Mouse (Mus musculus) thymus, postnatal 14 days (tissue): ENCODE measurements around the gene Adgrv1.

Experiments used
- DNase-seq: peaks from one replicate; pipeline ENCODE4 v3.0.0; 2021

The Adgrv1 gene

DNA sequence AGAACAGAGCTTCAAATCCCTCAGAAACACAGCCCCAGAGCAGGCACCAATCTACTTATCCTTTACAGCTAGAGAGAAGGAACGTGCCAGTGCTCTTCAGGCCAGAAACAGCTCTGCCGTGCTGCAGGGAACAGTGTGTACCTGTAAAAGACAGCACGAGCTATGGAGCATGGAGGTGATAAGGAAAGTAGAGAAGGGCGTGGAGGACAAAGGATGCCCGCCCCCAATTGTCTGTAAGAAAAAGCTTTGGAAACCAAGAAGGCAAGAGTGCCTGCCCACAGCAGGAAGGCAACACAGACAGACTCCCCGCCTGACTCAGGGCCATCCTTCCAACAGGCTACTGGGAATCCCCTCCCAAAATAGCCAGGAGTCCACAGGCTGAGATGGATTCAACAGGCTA, 501.1 kb downstream of the Adgrv1 start:
- no peak for DNase-seq

DNA sequence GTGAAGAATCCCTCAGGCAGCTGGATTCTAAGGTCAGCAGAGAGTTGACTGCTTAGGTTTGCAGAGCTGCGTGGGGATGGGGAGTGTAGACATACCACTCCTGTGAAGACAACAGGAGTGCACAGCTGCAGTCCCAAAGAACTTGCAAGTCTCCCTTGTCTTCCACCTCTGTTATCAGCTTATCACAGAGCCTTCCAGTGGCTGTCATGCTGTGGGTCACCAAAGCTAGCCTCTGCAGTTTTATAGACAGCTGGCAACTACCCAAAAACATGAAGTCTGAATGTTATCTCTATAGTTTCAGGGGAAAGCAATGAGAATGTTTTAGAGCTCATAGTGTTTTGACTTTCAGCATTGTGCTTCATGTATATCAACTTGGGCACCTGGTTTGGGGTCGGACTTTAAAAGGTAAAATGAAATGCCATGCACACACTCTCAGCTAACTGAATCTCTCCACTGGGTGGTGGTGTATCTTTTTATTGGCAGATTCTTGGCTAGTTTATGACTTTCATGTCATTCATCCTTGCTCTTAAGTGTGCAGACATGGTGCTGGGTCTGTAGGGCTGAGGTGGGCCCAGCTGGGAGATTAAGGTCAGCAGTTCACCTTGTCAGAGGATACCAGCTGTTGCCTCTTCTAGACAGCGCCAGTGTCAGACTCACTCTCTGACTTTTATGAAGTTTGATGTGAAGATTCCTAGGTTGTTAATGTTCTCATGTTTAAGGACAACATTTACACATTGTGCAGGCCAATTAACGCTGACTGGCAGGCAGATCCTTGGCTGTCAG, 502.0 kb downstream of the Adgrv1 start:
- DNase-seq, result no peak

DNA sequence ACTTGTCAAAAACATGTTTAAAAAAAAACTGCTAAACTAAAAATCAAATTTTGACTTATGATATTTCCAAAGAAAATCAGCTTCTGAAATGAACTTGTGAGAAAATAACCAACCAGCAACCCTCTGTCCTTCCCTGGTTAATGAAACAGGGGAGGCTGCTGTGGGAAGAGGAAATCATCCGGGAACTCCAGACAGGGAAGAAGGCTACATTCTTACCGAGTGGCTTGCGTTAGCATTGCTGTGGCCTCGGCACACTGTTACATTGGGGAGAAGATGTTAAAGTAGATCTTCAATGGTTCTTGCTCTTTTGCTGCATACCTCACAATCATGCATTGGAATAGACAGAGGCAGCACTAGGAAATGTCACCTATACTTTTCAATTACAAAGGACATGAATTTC, 507.1 kb downstream of the Adgrv1 start:
- no peak for DNase-seq

DNA sequence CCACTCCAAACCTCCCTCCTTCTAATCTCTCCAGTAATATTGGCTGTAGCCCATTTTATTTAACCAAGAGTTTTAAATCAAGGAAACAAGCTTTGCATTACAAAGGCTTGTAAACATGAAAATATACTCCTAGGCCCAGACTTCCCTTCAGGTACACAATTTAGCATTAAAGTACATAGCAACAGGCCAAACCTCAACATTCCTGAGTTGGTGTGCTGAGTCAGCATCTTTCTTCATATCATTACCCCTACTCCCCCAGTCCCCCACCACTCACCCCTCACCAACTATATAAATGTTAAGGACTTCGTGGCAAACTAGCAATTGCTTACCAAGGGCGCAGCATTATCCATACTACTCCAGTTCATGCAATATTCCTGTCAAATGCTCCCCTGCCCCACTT, 510.7 kb downstream of the Adgrv1 start:
- DNase-seq, result no peak

DNA sequence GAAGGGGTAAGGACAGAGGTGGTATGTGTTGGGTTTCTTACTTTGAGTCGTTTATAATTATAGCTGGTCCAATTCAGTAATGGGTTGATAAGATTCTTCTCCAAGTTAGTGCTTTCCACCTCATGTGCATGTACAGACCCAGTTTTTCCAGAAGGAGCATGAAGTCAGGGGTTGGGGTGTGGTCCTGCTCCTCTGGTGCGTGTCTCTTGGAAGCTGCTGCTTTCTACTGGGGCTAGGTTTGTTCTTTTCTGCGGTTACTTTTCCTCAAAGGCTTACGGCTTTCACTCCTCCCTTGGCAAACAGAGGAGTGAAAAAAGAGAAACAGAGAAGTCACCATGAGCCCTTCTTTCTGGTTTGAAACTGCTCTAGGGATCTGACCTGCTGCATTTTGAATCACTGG, 522.5 kb downstream of the Adgrv1 start:
- DNase-seq, result no peak

DNA sequence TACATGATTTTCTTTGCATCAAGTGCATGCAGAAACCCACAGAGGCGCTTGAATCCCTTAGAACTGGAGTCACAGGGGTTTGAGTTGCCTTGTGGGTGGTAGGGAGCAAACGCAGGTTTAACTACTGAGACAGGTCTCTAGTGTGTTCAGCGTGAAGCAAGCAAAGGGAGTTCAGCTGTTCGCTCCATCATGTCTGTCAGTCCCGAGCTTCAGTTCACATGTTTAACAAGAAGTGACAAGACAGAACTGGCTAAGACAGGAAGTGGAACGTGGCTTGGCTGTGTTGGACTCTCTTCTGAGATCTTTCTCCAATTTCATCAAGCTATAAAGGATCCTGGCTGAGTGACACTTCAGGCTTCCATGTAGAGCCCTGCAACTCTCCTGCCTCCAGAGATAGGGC, 523.3 kb downstream of the Adgrv1 start:
- no peak for DNase-seq

DNA sequence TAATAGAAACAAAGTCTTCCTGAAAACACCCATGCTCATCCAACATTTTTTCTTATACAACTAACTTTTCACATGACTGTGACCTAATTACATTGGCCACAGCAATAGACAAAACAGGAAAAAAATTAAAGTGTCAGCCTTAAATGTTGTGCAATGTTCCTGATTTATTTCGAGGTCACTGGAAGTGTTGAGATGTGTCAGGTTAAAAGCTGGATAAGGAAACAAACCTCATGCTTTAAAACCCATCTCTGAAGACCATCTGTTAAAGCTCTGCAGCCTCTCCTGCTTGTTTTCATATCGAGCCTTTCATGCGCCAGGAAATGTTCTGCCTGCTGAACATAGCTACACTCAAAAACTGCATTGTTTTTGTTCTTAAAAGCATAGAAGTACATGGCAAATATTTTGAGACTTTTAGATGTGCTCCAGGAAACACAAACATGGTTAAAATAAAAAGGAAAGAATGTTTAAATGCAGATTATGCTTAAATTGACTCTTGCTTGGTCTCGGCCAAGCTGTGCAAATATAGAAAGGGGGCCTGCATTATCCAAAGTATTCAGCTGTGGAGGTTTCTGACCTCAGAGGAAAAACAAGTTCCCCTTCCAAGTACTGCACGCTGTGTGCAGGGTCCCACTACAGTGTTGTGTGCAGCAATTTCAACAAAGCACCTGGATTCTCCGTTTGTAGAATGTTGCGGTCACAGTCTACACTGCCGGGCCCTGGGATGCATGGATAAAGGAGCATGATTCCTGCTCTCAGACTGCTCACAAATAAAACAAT, 524.2 kb downstream of the Adgrv1 start:
- no peak for DNase-seq

DNA sequence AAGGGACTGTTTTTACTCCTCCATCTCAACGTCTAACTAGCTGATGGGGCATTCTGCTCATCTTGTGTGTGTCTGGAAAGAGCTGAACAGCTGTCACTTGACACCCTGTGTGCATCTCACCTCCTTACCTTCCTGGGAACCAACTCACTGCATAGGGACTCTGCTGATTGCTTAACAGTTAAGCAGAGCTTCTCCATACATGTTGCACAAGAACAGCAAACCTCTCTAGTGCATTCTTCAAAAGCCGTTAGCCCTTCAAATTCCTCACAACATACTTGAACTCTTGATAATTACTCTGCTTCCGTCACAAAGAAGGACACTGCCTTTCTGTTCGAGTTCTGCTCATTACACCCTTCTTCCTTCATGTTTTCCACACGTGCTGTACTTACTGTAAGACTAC, 525.5 kb downstream of the Adgrv1 start:
- no peak for DNase-seq

DNA sequence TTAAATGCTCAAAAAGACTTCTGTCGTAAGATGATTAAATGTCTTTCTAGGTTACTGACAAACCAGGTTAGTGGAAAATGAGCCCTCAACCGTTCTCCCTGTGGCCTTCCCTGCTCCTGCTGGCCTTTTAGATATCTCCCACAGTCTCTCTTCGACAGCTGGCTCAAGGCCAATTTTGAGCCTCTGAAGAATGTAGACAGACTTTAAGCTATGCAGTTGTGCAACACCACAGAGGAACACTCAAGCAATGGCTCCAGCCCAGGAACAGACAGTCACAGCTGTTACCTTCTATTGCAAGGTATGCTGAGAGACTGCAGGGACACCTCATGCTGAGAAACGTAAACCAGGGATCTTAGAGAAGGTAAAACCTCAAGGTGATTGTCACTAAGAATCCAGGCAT, 529.2 kb downstream of the Adgrv1 start:
- DNase-seq, result no peak

DNA sequence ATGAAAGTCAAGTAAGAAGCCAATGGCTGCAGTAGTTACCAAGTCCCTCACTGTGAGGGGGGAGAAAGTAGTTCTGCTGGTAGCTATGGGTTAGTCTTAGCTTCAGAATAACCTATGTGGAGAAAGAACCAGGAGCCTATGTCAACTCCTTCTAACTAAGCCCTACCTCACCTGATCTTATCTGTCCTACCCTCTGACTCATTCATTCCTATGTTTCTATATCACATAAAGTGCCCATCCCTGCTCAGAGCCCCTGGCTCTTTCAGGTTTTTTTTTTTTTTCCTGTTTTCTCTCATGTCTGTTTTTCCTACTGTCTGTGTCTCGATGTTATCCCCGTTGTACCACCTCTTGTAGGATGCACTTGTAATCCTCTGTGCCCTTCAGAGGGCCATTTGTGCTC, 536.5 kb downstream of the Adgrv1 start:
- no peak for DNase-seq

DNA sequence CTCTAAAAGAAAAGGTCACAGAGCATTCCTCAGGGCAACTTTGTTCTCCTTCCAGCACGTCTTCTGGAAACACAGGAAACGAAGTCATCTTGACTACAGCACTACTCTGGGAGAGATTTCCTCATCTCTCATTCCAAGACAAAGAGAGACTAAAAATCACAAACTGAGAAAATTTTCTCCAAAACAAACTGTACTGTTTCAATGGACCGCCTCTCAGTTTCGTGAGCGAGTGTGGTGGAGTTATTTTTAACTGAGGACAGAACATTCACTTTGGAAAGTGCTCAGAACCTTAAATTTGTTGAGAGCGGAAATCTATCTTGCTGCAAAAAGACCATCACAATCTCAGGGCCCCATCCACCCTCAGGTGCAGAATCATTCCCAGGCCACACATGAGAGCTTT, 538.4 kb downstream of the Adgrv1 start:
- DNase-seq, result no peak

DNA sequence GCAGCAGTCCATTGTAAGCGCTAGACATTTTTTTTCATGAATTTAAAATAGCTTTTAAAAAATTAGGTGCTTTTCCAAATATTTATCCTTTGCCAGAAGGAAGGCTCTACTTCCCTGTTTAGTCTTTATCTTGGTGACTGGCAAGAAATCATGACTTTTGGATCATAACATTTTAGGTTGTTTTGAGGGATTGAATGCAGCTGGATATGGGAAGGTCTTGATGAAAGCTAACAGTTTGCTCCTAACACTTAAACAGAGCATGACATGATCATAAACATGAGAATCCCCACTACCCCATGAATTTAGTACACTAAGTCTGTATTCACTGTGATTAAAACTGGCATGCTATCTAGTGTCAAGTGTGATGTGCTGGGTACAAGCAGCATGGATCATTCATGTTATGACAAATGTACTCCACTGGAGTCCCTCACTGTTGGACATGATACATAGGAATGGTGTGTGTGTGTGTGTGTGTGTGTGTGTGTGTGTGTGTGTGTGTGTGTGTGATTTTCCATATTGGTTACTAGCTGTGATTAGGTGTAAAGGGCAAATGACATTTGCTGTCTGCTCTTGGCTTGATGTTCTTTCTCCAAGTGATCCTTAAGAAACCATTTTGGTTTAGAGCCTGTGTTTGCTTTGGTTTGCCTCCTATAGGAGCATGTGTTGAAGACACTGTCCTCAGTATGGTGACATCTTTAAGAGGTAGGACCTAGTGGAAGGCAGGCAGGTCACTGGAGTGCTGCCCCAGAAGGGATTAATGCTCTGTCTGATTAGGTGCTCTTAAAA, 542.7 kb downstream of the Adgrv1 start:
- no peak for DNase-seq

DNA sequence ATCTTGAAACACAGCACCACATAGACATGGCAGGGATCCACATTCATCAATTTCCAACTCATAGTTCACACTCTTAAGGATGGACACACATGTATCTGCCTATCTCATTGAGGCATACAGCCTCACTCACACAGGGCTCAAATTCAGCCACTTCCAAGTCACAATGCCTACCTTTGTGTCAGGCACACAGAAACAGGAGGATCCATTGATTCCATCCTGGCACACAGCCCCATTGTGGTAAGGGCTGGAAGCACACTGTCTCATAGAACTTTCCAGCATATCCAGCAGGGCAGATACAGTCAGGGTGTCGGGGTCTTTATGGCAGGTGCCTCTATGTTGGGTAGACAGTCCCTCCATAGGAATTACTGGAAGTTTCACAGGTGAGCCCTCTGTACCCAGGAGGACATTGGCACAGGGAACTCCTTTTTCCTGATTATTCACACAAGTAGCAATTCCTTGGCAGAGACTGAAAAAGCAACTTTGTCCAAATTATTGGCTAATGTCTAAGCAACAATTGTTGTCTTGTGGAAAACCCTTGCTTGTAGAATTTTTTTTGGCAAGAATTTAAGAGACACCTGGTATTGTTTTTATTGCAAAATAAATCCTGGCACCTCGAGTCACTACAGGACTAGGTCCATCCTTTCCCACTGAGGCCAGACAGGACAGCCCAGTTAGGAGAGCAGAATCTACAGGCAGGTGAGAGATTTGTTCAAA, 545.8 kb downstream of the Adgrv1 start:
- no peak for DNase-seq

DNA sequence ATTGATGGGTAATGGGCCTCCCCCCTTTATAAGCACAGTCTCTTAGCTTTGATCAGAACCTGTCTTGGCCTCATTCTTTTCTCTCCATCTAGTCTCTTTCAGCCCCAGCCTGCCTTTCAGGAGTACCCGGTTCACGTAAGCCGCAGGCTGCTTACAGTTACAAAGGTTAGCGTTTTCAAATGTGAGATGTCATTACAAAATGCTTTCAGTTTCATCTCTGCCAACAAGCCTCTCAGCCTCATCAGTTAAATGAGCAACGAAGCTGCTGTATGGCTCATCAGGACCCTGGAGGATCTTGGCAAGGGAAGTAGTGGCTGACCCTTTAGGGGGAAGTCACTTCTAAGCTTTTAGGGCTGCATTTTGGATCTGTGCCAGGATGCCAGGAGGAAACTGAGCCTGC, 560.7 kb downstream of the Adgrv1 start:
- no peak for DNase-seq

DNA sequence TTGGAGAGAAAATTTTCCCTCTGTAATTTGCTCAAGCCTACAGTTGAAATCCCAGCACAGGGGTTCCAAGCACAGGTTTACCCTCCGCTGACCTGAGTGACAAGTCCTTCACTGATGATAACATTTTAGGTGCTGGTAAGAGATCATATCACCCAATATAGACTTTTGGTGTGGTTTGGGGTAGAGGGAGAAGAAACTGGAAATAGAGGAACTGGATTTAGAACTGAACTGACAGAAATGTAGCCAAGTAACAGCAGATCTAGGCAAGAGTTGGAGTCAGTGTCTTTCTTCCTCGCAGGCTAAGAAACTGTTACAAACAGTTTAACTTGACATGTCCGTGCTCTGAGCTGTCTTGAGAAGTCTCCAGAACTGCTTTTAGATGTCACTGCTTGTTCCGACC, 581.5 kb downstream of the Adgrv1 start:
- no peak for DNase-seq

DNA sequence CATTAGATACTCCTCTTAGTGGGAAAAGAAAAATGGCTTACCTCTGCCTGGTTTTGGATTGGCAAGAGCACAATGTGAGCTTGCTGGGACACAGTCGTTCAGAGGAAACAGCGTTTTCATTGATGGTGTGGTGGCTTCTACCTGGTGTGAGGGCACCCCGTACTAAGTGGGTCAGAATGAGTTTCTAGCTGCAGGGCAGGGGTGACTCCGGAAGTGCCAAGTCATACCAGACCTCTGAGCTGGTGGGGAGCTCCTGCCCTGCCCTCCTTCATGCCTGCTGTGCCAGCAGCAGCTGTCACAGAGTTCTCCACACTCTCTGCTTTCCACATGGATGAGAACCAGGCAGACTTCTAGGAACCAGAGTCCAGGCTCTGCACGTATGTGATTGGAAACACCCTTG, 582.0 kb downstream of the Adgrv1 start:
- DNase-seq, result no peak

DNA sequence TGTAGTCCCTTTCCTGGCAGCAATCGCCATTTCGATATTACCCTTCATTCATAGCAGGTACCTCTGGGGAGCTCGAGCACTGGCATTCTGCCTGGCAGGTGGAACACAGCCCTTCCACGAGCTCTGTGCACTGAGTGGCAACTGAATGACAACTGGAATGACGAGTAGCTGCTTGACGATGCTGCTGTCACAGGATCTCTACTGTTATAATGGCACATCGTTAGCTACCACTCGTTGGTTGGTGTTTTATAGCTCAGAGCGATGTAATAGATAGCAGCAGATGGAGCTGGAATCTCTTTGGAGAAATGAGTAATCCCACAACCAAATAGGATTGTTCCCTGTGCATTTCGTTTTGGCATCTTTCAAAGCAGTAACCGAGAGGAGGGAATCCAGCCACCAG, 587.6 kb downstream of the Adgrv1 start:
- no peak for DNase-seq
